Mouse (Mus musculus) CH12.LX (cell line): ENCODE data around the gene Fchsd2. TPM values are rescaled to one million over a fixed set of nuclear protein-coding genes. Genes with fewer than 3 reads are reported as not detected.

ENCODE experiments used
- DNase-seq: peaks from one replicate; pipeline ENCODE4 v3.0.0-alpha.2; 2013; ENCODE audit errors: extremely low read depth
- H3K27ac ChIP-seq: 2 replicates; pipeline ENCODE4 v1.5.1; 2012; ENCODE audit warnings: low read depth, mild to moderate bottlenecking, control low read depth, moderate library complexity; ENCODE audit not compliant: insufficient read depth
- H3K27me3 ChIP-seq: replicated peaks from 2 replicates; pipeline ENCODE3; 2012; ENCODE audit warnings: inconsistent platforms
- H3K36me3 ChIP-seq, 2 experiments: replicated peaks in 1 of 2; 2 replicates each; pipeline versions ENCODE3 to v1.6.1; 2012; ENCODE audit warnings: inconsistent platforms in 1 of 2, low read length in 1 of 2, mild to moderate bottlenecking in 1 of 2, mixed read lengths in 1 of 2, moderate library complexity in 1 of 2; ENCODE audit not compliant: control insufficient read depth in 1 of 2, insufficient read depth in 1 of 2
- H3K4me1 ChIP-seq, 2 experiments: 2 replicates each; pipeline ENCODE4 v1.6.1; 2012; ENCODE audit warnings: inconsistent platforms in 1 of 2, moderate library complexity in 1 of 2; ENCODE audit not compliant: insufficient read depth in 2 of 2, control insufficient read depth in 1 of 2
- H3K4me2 ChIP-seq: 2 replicates; pipeline ENCODE4 v1.6.1; 2012; ENCODE audit warnings: low read depth, mild to moderate bottlenecking, control low read depth; ENCODE audit not compliant: poor library complexity, insufficient read depth, severe bottlenecking
- H3K4me3 ChIP-seq, 3 experiments: fragments of 150-350 bp in 1 of 3; sonication (generic) in 1 of 3; replicated peaks in 1 of 3; 2 replicates each; pipeline versions ENCODE3 to v1.5.1; 2011 to 2012; ENCODE audit warnings: low read depth in 2 of 3, low read length in 2 of 3, mild to moderate bottlenecking in 2 of 3, moderate library complexity in 2 of 3, control low read depth in 1 of 3, improper control_type of control experiment in 1 of 3, inconsistent platforms in 1 of 3, mixed read lengths in 1 of 3; ENCODE audit not compliant: poor library complexity in 1 of 3
- H3K79me2 ChIP-seq: replicated peaks from 2 replicates; pipeline ENCODE4 v1.6.1; 2012; ENCODE audit warnings: mild to moderate bottlenecking, moderate library complexity; ENCODE audit not compliant: control insufficient read depth, poor library complexity, insufficient read depth, severe bottlenecking; ENCODE audit errors: extremely low read depth
- H3K9ac ChIP-seq: 2 replicates; pipeline ENCODE4 v1.6.1; 2012; ENCODE audit warnings: low read depth, mild to moderate bottlenecking, control low read depth, moderate library complexity; ENCODE audit not compliant: insufficient read depth
- H3K9me3 ChIP-seq: replicated peaks from 2 replicates; pipeline ENCODE3; 2012; ENCODE audit warnings: low read length, inconsistent platforms, mixed read lengths
- BHLHE40 ChIP-seq: IDR thresholded peaks from 2 replicates; pipeline ENCODE4 v1.6.1; 2011; ENCODE audit warnings: mild to moderate bottlenecking, low read depth, low read length, improper control_type of control experiment
- CHD1 ChIP-seq: IDR thresholded peaks from 2 replicates; pipeline ENCODE4 v1.6.1; 2012; ENCODE audit warnings: low read depth, low read length, improper control_type of control experiment, inconsistent platforms
- CHD2 ChIP-seq: IDR thresholded peaks from 2 replicates; pipeline ENCODE4 v1.6.1; 2011; ENCODE audit warnings: low read length, improper control_type of control experiment
- CTCF ChIP-seq, 2 experiments: IDR thresholded peaks in 1 of 2; conservative IDR thresholded peaks in 1 of 2; 2 replicates each; pipeline ENCODE4 v1.5.1; 2011 to 2012; ENCODE audit warnings: low read depth in 2 of 2, low read length in 2 of 2, improper control_type of control experiment in 1 of 2, inconsistent platforms in 1 of 2, mild to moderate bottlenecking in 1 of 2, moderate library complexity in 1 of 2
- ETS1 ChIP-seq: conservative IDR thresholded peaks from 2 replicates; pipeline ENCODE4 v1.6.1; 2012; ENCODE audit warnings: low read depth, mild to moderate bottlenecking, inconsistent platforms, low read length, improper control_type of control experiment, moderate library complexity
- MAX ChIP-seq: IDR thresholded peaks from 2 replicates; pipeline ENCODE4 v1.6.1; 2011; ENCODE audit warnings: low read length, improper control_type of control experiment
- MEF2A ChIP-seq: IDR thresholded peaks from 2 replicates; pipeline ENCODE4 v1.6.1; 2014; ENCODE audit warnings: low read depth, mild to moderate bottlenecking, inconsistent platforms, low read length, improper control_type of control experiment, borderline replicate concordance
- NELFE ChIP-seq: IDR thresholded peaks from 2 replicates; pipeline ENCODE4 v1.6.1; 2011; ENCODE audit warnings: low read depth, low read length, improper control_type of control experiment
- PAX5 ChIP-seq: IDR thresholded peaks from 2 replicates; pipeline ENCODE4 v1.6.1; 2012; ENCODE audit warnings: low read length, inconsistent platforms, mixed read lengths
- POLR2AphosphoS2 ChIP-seq: IDR thresholded peaks from 2 replicates; pipeline ENCODE4 v1.6.1; 2011; ENCODE audit warnings: low read depth, low read length, improper control_type of control experiment
- SIN3A ChIP-seq: IDR thresholded peaks from 2 replicates; pipeline ENCODE4 v1.6.1; 2012; ENCODE audit warnings: low read length, improper control_type of control experiment, inconsistent platforms
- SMC3 ChIP-seq: IDR thresholded peaks from 2 replicates; pipeline ENCODE4 v1.6.1; 2011; ENCODE audit warnings: low read depth, low read length, improper control_type of control experiment
- USF1 ChIP-seq: IDR thresholded peaks from 2 replicates; pipeline ENCODE4 v1.6.1; 2014; ENCODE audit warnings: low read depth, mild to moderate bottlenecking, inconsistent platforms, low read length, improper control_type of control experiment
- USF2 ChIP-seq: conservative IDR thresholded peaks from 2 replicates; pipeline ENCODE4 v1.6.1; 2011; ENCODE audit warnings: low read depth, low read length, improper control_type of control experiment
- dilution Hi-C: fragments of 300-500 bp; cut with MboI; formaldehyde crosslinking; loops from 2 replicates; pipeline ENCODE4 v1.14.3; 2020; ENCODE audit warnings: low sequenced_read_pairs; ENCODE audit not compliant: extremely low pct_unique_long_range_greater_than_20kb, extremely low pct_ligation_motif_present
- in situ Hi-C: fragments of 300-500 bp; cut with MboI; formaldehyde crosslinking; loops from 3 replicates; pipeline ENCODE4 v1.14.3; 2019; ENCODE audit warnings: low sequenced_read_pairs, low pct_ligation_motif_present, low pct_unique_long_range_greater_than_20kb, mixed read lengths
- polyA plus RNA-seq: library from polyadenylated mRNA; unstranded; fragments of >175 nt; gene quantifications from 2 replicates; pipeline ENCODE4 v1.2.1, GENCODE M21; 2012; ENCODE audit warnings: low read depth; ENCODE audit not compliant: insufficient read length
- total RNA-seq, 2 experiments: library from RNA; depleted of rRNA; stranded (reverse); fragments of 300-350 nt in 1 of 2; fragments of >200 nt in 1 of 2; gene quantifications; 2 replicates each; pipeline ENCODE4 v1.2.3; 2012 to 2014

Gene Fchsd2
- total and polyA plus RNA-seq, 3 experiments = 23.8 to 38.2 (median 25.5) TPM

DNA sequence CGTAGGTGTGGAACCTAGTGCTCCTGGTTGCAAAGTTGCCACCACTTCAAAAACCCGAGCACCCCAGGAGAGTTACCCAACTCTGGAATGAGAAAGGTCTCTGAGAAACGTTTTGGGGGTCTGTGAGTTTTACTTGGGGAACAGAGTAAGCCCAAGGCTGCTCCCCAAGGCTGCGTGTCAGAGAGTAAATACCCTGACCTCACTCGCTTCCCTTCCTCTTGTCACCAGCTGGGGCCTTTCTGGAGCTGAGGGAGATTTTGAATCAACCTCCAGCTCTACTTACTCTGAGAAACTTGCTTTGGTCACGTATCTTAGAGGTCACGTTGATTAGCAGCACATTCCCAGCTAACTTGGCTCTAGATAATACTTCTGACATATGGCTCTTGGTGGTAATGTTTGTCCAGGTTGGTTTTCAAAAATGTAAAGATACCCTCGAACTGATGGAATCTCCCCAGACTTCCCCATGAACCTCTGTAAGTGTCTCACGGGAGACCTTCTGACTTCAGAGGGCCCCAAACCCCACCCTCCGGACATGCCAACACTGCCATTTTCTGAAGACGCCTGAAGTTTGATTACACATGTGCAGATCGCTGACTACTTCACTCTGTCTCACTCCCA lies 20.4 kb upstream of the Fchsd2 start (continued):
- TF ChIP-seq MEF2A (peak; percentile 82), SIN3A (peak; percentile 76), ETS1 (peak; percentile 84), CHD1 (0 out of 2 replicates have a peak, but pooled peaks have one; percentile 34), NELFE (peak; percentile 69)
- TF ChIP-seq, all 38 proteins: peak for 22

DNA sequence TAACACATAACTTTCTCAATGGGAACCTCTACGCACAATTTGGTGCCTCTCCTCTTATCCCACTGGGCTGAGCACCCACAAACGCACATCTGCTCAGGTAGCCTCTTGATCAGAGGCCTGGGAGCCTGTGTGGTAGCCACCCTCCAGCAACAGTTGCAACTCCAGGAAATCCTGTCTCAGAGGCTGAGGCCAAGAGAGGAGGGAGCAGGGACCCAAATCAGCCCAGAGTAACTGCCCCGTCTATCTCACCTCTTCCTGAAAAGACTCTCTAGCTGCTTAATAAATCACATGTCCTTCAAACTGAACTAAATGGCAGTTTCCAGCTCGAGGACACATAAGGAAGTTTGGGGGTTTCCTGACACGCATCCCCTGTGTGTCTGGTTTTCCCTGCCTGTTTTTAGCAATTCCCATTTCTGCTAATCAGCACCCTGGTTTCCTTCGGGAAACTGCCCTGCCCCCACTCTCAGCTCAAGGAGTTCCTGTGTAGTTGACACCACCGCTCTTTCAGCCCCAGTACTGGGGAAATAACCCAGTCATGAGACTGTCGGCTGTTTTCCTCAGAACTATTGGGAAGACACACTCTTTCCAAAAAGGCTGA lies 18.4 kb upstream of the Fchsd2 start:
- no peak for DNase-seq
- dilution Hi-C loops (no loop called here), in situ Hi-C loops (loop anchor here (5.0 kb wide), 1 partner anchor 33 kb away; no protein-coding TSS in a partner anchor)
- Histone ChIP-seq H3K9me3 (peaks cover 2% of the 10 kb centered on the region), H3K79me2 (no peaks in the 10 kb centered on the region), H3K4me1 (peaks cover 33 to 53% of the 10 kb centered on the region in 2 experiments), H3K27me3 (no peaks in the 10 kb centered on the region), H3K4me3 (no peak overlapping the region), H3K4me2 (no peak overlapping the region), H3K36me3 (no peaks in the 10 kb centered on the region), H3K9ac (0 out of 2 replicates have a peak overlapping the region, but pooled peaks have one; percentile 1), H3K27ac (no peak overlapping the region; the same call in 1 of the 2 replicates)
- TF ChIP-seq CHD2 (peak; percentile 46; the same call in 1 of the 2 replicates), USF1 (no peak)

DNA sequence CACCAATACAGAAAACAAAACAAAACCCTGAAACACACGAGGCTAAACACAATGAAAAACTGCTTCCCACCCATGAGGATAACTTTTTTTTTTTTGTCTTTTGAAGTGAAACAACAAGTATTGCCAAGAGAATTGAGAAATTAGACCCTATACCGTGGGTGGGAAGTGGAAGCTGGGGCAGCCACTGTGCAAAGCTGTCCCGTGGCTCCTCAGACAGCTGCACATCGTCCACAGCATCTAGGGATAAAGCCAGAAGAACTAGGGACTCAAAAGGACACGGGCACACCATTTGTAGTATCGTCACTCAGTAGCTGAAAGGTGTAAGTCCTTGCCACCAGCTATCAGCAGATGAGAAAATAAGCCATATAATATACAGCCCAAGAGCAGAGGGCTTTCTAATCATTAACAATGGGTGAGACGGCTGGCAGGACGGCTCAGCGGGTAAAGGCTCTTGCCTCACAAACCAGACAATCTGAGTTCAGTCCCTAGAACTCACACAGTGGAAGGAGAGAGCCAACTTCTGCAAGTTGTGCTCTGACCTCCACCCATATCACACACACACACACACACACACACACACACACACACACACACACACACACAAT lies 9.0 kb upstream of the Fchsd2 start:
- Histone ChIP-seq H3K4me3 (no peak overlapping the region), H3K9me3 (peaks cover 6% of the 10 kb centered on the region), H3K27ac (no peak overlapping the region), H3K36me3 (no peaks in the 10 kb centered on the region), H3K4me2 (no peak overlapping the region), H3K4me1 (peaks cover 8 to 47% of the 10 kb centered on the region in 2 experiments; a peak in 3 of 4 replicates), H3K79me2 (no peaks in the 10 kb centered on the region), H3K27me3 (no peaks in the 10 kb centered on the region), H3K9ac (no peak overlapping the region)
- TF ChIP-seq POLR2AphosphoS2 = no peak
- no peak for TF ChIP-seq PAX5
- no peak for TF ChIP-seq SMC3
- TF ChIP-seq SIN3A = no peak
- no peak for TF ChIP-seq USF2
- no peak for TF ChIP-seq CTCF (conservative IDR thresholded peaks at IDR 0.05 in 1 of 2, IDR thresholded peaks at IDR 0.05 in 1 of 2; ENCODE audit: low read depth in 2 of 2, low read length in 2 of 2)
- TF ChIP-seq MAX = no peak
- TF ChIP-seq BHLHE40 = no peak
- dilution Hi-C loops (no loop called here), in situ Hi-C loops (no loop called here)
- DNase-seq = no peak
